Mouse (Mus musculus) forebrain, embryonic 11.5 days (tissue): Measurements from ENCODE around the gene Ccdc12. TPM values are rescaled to one million over a fixed set of nuclear protein-coding genes. Genes with fewer than 3 reads are reported as not detected.

Source experiments
- ATAC-seq: fragments of 200-750 bp; cut with Nextera tagmentation; replicated peaks from 2 replicates; pipeline ENCODE4 v1.8.0; 2017; ENCODE audit warnings: moderate TSS enrichment; ENCODE audit not compliant: low FRiP score
- DNase-seq: peaks from one replicate; pipeline ENCODE4 v3.0.0-alpha.2; 2017; ENCODE audit warnings: low spot score
- H3K27ac ChIP-seq: fragments of 300-500 bp; sonication (generic); 2 replicates; pipeline ENCODE4 v1.5.1; 2014; ENCODE audit warnings: low read depth, low read length
- H3K27me3 ChIP-seq: fragments of 300-500 bp; sonication (generic); 2 replicates; pipeline ENCODE4 v1.6.1; 2014; ENCODE audit warnings: mild to moderate bottlenecking, low read length, mixed read lengths; ENCODE audit not compliant: control insufficient read depth, insufficient read depth
- H3K36me3 ChIP-seq: fragments of 300-500 bp; sonication (generic); 2 replicates; pipeline ENCODE4 v1.6.1; 2014; ENCODE audit warnings: mild to moderate bottlenecking, low read length, moderate library complexity, mixed read lengths; ENCODE audit not compliant: control insufficient read depth, insufficient read depth
- H3K4me1 ChIP-seq: fragments of 300-500 bp; sonication (generic); replicated peaks from 2 replicates; pipeline ENCODE4 v1.6.1; 2014; ENCODE audit warnings: low read length, mixed read lengths; ENCODE audit not compliant: control insufficient read depth, insufficient read depth
- H3K4me2 ChIP-seq: fragments of 300-500 bp; sonication (generic); 2 replicates; pipeline ENCODE4 v1.6.1; 2014; ENCODE audit warnings: low read depth, mild to moderate bottlenecking, low read length, moderate library complexity, mixed read lengths; ENCODE audit not compliant: severe bottlenecking
- H3K4me3 ChIP-seq: fragments of 300-500 bp; sonication (generic); 2 replicates; pipeline ENCODE4 v1.5.1; 2014; ENCODE audit warnings: low read depth, low read length
- H3K9ac ChIP-seq: fragments of 300-500 bp; sonication (generic); 2 replicates; pipeline ENCODE4 v1.6.1; 2014; ENCODE audit warnings: low read length
- H3K9me3 ChIP-seq: fragments of 300-500 bp; sonication (generic); 2 replicates; pipeline ENCODE4 v1.6.1; 2016; ENCODE audit warnings: low read length, mixed read lengths; ENCODE audit not compliant: control insufficient read depth
- WGBS: fragments of 180-500 bp; shearing (Covaris S2); extraction: QIAGEN DNeasy Blood & Tissue Kit; methylation state at CpG from one replicate; pipeline ENCODE4 v1.1.7; 2014; 5-methylcytosine and 5-hydroxymethylcytosine counted together
- polyA plus RNA-seq: library from polyadenylated mRNA; unstranded; fragments of >200 nt; fragmentation: Nextera tagmentation; extraction: Ambion mirVana; gene quantifications from 2 replicates; pipeline ENCODE4 v1.2.1, GENCODE M21; 2014

The Ccdc12 gene
- polyA plus RNA-seq, 1 experiment from 2014 or later, result 149 TPM

GRCm38 (mm10) chr9:110660856-110661612 is 4.7 kb downstream of the Ccdc12 start:
- Histone ChIP-seq H3K27ac (no peak overlapping the region), H3K4me2 (no peak overlapping the region), H3K4me1 (peaks cover 10% of the 10 kb centered on the region), H3K36me3 (no peaks in the 10 kb centered on the region), H3K4me3 (no peak overlapping the region), H3K9ac (no peak overlapping the region), H3K9me3 (no peaks in the 10 kb centered on the region), H3K27me3 (no peaks in the 10 kb centered on the region)
- ATAC-seq, result no peak
- DNase-seq, result no peak
- 93% methylated on average over 7 of the region's 7 CpGs for WGBS

GRCm38 (mm10) chr9:110662844-110663243 is 6.5 kb downstream of the Ccdc12 start:
- no peak overlapping the region for H3K4me2 ChIP-seq
- H3K27me3 ChIP-seq, result no peaks in the 10 kb centered on the region
- H3K27ac ChIP-seq, result no peak overlapping the region
- no peak overlapping the region for H3K9ac ChIP-seq
- ATAC-seq (no peak), DNase-seq (no peak)
- H3K36me3 ChIP-seq, result no peaks in the 10 kb centered on the region
- H3K4me1 ChIP-seq, result peaks cover 13% of the 10 kb centered on the region
- no peak overlapping the region for H3K4me3 ChIP-seq
- no peaks in the 10 kb centered on the region for H3K9me3 ChIP-seq
- 94% methylated on average over 1 of the region's 1 CpGs for WGBS

GRCm38 (mm10) chr9:110665912-110666311 is 9.6 kb downstream of the Ccdc12 start:
- Histone ChIP-seq H3K27me3 (no peaks in the 10 kb centered on the region), H3K4me3 (no peak overlapping the region), H3K36me3 (no peaks in the 10 kb centered on the region), H3K9me3 (no peaks in the 10 kb centered on the region), H3K4me2 (no peak overlapping the region), H3K4me1 (peaks cover 13% of the 10 kb centered on the region), H3K27ac (peak overlapping the region; percentile 46; the same call in 1 of the 2 replicates), H3K9ac (no peak overlapping the region)
- ATAC-seq (no peak; the same call in 1 of the 2 replicates), DNase-seq (no peak)
- WGBS, result 23% methylated on average over 4 of the region's 4 CpGs

DNA sequence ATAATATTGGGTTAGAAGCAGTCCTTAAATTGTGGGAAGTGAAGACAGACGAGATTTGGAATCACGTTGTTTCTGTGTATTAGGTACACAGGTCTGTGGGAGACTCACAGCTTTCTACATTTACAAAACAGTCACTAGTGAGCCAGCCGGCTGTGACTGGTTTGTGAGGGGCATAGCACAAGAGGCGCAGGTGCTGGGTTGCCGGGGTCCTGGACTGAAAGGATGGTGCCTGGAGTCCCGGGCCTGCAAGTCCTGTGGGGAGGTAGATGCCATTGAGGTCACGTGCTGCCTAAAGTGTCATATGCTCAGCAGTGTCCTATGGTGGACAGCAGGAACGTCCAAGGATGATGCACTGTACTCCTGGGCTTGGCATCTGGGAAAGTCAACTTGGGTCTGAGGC is 10.1 kb downstream of the Ccdc12 start:
- WGBS, result 36% methylated on average over 8 of the region's 8 CpGs
- H3K9ac ChIP-seq, result no peak overlapping the region
- peak overlapping the region; percentile 46; the same call in 1 of the 2 replicates for H3K27ac ChIP-seq

GRCm38 (mm10) chr9:110667219-110667836 is 11.0 kb downstream of the Ccdc12 start:
- H3K4me2 ChIP-seq, result no peak overlapping the region
- no peak overlapping the region for H3K9ac ChIP-seq
- H3K9me3 ChIP-seq, result no peaks in the 10 kb centered on the region
- no peaks in the 10 kb centered on the region for H3K27me3 ChIP-seq
- H3K36me3 ChIP-seq, result no peaks in the 10 kb centered on the region
- ATAC-seq (no peak), DNase-seq (no peak)
- no peak overlapping the region for H3K27ac ChIP-seq
- 84% methylated on average over 4 of the region's 4 CpGs for WGBS
- no peak overlapping the region for H3K4me3 ChIP-seq
- peaks cover 10% of the 10 kb centered on the region for H3K4me1 ChIP-seq

More for the DNA sequence above, 10.1 kb downstream of the Ccdc12 start:
- DNase-seq, result no peak
- H3K4me1 ChIP-seq, result peaks cover 10% of the 10 kb centered on the region
- no peaks in the 10 kb centered on the region for H3K36me3 ChIP-seq
- no peak overlapping the region for H3K4me3 ChIP-seq
- H3K9me3 ChIP-seq, result no peaks in the 10 kb centered on the region
- H3K27me3 ChIP-seq, result no peaks in the 10 kb centered on the region
- H3K4me2 ChIP-seq, result no peak overlapping the region
- no peak for ATAC-seq

- 91% methylated on average over 6 of the region's 6 CpGs for WGBS
- H3K27me3 ChIP-seq, result no peaks in the 10 kb centered on the region
- H3K4me3 ChIP-seq, result no peak overlapping the region
- no peaks in the 10 kb centered on the region for H3K9me3 ChIP-seq
- DNase-seq (no peak), ATAC-seq (no peak)
- no peak overlapping the region for H3K9ac ChIP-seq
- H3K4me1 ChIP-seq, result peaks cover 12% of the 10 kb centered on the region
- no peaks in the 10 kb centered on the region for H3K36me3 ChIP-seq
- H3K27ac ChIP-seq, result no peak overlapping the region
- no peak overlapping the region for H3K4me2 ChIP-seq
These were observed 12.4 kb downstream of the Ccdc12 start for GRCm38 (mm10) chr9:110668601-110669293.

- ATAC-seq (no peak), DNase-seq (no peak)
- H3K4me3 ChIP-seq, result no peak overlapping the region
- H3K36me3 ChIP-seq, result no peaks in the 10 kb centered on the region
- H3K27me3 ChIP-seq, result no peaks in the 10 kb centered on the region
- no peak overlapping the region for H3K9ac ChIP-seq
- H3K9me3 ChIP-seq, result no peaks in the 10 kb centered on the region
- WGBS, result 92% methylated on average over 5 of the region's 5 CpGs
- H3K4me2 ChIP-seq, result no peak overlapping the region
- H3K27ac ChIP-seq, result no peak overlapping the region
- H3K4me1 ChIP-seq, result peaks cover 12% of the 10 kb centered on the region
These were observed 13.5 kb downstream of the Ccdc12 start for GRCm38 (mm10) chr9:110669785-110670184.

GRCm38 (mm10) chr9:110672462-110673106 is 16.3 kb downstream of the Ccdc12 start:
- no peak overlapping the region for H3K27ac ChIP-seq
- no peak overlapping the region for H3K4me2 ChIP-seq
- ATAC-seq (peak; percentile 66; the same call in 1 of the 2 replicates), DNase-seq (no peak)
- H3K9me3 ChIP-seq, result no peaks in the 10 kb centered on the region
- no peaks in the 10 kb centered on the region for H3K36me3 ChIP-seq
- H3K9ac ChIP-seq, result no peak overlapping the region
- no peak overlapping the region for H3K4me3 ChIP-seq
- WGBS, result 59% methylated on average over 7 of the region's 7 CpGs
- H3K4me1 ChIP-seq, result peaks cover 2% of the 10 kb centered on the region; the same call in 1 of the 2 replicates
- H3K27me3 ChIP-seq, result no peaks in the 10 kb centered on the region
